Mouse (Mus musculus) cortical plate, adult 2 months (tissue): ENCODE data around the gene Fcgr4.
"Not testable (repeated sequence)": the region's sequence is repeated elsewhere in the genome, so short reads cannot be mapped to it uniquely, and the experiment has no call there.

Experiments
- CTCF ChIP-seq: fragments of 200-500 bp; IDR thresholded peaks from 2 replicates; pipeline ENCODE4 v1.5.1; 2011; ENCODE audit warnings: mild to moderate bottlenecking, control low read depth, low read length; ENCODE audit not compliant: insufficient read depth; ENCODE audit errors: extremely low read depth
- POLR2A ChIP-seq: fragments of 200-500 bp; IDR thresholded peaks from 2 replicates; pipeline ENCODE4 v1.6.1; 2011; ENCODE audit warnings: mild to moderate bottlenecking, low read length, control low read depth; ENCODE audit not compliant: insufficient read depth; ENCODE audit errors: extremely low read depth

DNA sequence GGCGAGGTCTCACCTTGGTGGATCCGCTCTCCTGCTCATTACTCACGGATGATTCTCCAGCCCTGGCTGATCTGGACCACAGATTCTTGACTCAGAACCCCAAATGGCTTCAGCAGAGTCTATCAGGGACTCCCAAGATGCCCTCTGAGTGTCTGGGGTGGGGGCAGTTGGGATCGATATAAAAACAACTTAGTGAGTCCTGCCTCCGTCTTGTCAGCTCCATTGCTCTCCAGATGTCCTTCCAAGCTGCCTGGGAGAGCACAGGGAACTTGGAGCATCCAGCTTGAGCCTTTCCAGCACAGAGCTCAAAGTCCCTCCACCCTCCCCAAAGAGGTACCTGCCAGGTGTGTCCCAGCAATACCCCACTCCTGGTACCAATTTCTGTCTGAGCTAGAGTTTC, 57.5 kb downstream of the Fcgr4 start:
- not testable (repeated sequence) for TF ChIP-seq CTCF, POLR2A
